Mouse (Mus musculus) kidney, adult 11 months (tissue): ENCODE results near the gene Eif1ax.
A peak's percentile ranks its signal among the peaks of the same experiment; 100 is the strongest.
"Not testable (repeated sequence)": the region's sequence is repeated elsewhere in the genome, so short reads cannot be mapped to it uniquely, and the experiment has no call there.

Source experiments
- DNase-seq: peaks from one replicate; pipeline ENCODE4 v3.0.0; 2022

Gene Eif1ax

GRCm38 (mm10) chrX:159371831-159372752 is at the start of gene Eif1ax:
Eif1ax (plus strand) TSS chrX:159372178.
- peak; percentile 66 for DNase-seq

DNA sequence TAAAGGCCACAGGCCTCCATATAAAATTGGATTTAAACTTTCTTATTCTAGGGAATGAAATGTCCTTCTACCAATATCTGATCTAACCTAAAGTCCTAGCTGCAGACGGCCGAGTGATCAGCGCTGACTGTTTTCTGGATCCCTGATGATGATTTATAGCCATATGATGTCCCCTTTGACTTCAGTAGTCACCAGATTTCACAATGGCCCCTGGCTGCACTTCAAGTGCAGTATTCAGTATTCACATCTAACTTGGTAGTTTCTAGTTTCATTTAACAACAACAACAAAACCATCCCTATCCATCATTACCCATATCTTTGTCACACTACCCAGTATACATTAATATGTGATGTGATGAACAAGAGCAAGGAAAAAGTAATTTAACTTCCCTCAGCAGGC is 7.5 kb upstream of the Eif1ax start:
- DNase-seq: no peak

DNA sequence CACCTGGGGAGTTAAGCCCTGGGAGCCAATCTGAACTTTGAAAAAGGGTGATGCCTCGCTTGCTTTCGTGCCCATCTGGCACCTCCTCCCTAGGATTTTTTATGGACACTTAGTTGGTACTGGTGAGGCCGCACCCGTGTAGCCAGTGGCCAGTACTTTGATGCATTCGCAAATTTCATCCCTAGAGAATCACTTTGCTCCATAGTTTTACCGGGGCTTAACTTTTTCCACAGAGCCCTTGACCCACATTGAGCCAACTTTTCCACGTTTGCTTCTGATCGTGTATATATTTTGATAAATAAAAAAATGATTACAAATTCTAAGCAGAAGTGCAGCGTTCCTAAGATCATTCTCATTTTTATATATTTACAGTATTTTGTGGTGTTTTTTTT is 771 bp downstream of the Eif1ax start:
- DNase-seq: no peak

- DNase-seq: no peak
These were observed 15.1 kb downstream of the Eif1ax start for GRCm38 (mm10) chrX:159387105-159387504.

- DNase-seq: no peak
These were observed 17.0 kb downstream of the Eif1ax start for GRCm38 (mm10) chrX:159388953-159389352.

- no peak for DNase-seq
These were observed 18.5 kb downstream of the Eif1ax start for GRCm38 (mm10) chrX:159390347-159390962.

DNA sequence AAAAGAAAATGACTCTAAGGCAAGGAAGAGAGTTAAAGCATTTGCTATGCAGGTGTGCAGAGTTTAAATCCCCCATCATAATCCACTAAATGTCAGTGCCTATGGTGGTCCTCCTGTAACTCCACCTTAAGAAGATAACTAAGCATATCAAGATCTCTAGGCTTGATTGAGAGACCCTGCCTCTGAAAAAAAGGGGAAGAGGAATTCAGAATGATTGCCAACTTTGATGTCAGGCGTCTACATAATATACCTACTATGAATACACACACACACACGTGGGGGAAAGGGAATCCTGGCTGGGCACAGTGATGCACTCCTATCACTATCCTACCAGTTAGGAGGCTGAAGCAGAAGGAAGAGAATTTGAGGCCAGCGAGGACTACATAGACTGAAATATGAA is 19.3 kb downstream of the Eif1ax start:
- DNase-seq: no peak

GRCm38 (mm10) chrX:159409253-159409652 is 37.3 kb downstream of the Eif1ax start:
- DNase-seq: no peak

DNA sequence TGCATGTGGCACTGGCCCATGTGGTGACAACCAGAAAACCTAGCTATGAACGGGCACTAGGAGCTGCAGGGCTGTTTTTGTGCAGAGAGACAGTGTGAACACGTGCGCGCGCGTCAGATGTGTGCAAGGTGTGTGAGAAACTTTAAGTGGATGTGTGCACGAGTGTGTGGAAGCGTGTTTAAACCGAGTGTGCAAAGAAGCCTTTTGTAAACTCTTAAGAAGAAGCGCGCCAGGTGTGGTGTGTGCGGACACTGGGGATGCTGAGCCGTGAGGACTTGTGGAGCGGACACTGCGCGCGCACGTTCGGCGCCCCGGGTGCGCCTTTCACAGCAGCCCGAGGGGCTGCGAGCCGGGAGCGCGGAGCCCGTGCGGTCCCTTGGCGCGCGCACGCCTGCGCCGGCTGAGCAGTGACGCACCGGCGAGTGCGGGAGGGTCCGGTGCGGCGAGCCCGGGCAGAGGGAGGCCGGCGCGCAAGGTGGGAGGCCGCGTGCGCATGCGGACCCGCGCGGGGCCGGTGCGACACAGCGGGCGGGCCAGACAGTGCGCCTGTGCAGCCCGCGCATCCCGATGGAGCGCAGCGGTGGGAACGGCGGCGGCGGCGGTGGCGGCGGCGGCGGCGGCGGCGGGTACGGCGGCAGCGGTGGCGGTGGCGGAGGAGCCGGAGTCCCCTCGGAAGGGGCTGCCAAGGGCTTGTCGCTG is 42.3 kb downstream of the Eif1ax start, which contains the start of gene Map7d2:
TSS of gene Map7d2 (plus strand) at position 443 of the 699 bp plus-strand sequence.
- DNase-seq: no peak

DNA sequence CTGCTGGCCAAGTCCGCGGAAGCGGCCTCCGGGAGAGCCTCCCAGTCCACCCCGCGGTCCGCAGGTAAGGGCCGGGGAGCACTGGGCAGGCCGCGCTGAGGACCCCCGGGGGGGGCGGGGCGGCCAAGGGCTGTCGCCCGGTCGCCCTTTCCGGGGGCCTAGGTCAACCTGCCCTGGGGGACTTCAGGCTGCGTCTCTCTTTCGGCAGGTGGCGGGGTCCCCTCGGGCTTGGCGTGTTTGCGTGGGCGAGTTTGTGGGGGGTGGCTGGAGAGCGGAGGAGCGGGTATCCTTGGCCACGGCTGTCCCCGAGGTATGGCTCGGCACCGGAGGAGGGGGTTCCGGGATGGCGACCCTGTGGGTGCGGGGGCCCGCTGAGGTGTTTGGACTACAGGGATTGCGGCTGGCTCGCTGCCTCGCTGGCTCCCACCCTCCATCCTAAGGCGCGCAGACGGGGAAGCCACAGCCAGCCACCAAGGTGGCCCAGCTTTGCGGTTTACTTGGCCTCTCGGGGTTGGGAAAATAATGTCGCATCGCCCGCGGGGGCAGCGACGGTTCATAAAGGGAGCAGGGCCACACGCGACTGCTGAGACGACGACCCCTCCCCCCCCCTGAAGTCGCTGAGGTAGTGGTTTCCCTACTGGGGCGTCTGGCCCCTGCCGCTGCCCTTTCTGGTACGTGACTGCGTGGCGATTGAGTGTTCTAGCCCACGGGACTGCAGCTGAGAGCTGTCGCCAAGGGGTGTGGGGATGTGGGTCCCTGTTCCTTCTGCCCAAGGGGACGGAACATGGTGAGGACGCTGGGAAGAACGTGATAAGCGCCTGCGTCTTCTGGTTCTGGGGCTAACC is 43.1 kb downstream of the Eif1ax start:
- DNase-seq: no peak

- not testable (repeated sequence) for DNase-seq
These were observed 58.5 kb downstream of the Eif1ax start for GRCm38 (mm10) chrX:159430507-159430906.
